In genomic region chr4:139555235-139555634, GRCm38 (mm10) we compare ENCODE assay signal across 22 mouse cellular contexts. TPM values are rescaled to one million over a fixed set of nuclear protein-coding genes. Genes with fewer than 3 reads are reported as not detected.
"Had no signal": no experiment of that assay in that cellular context is flagged by ENCODE, and none has a peak within 500 bp of the region (broad histone marks: within the 10 kb centered on the region; RNA-seq: fewer than 3 reads in every experiment).

No protein-coding gene starts in this region.

- H3K27me3 ChIP-seq: hindbrain, embryonic 12.5 days; intestine, embryonic 15.5 days; limb, embryonic 12.5 days; liver, embryonic 13.5 days had no signal

- H3K36me3 ChIP-seq: hindbrain, embryonic 10.5 days; hindbrain, embryonic 12.5 days; intestine, embryonic 15.5 days; limb, embryonic 10.5 days; limb, embryonic 12.5 days; liver, embryonic 13.5 days had no signal

- H3K4me1 ChIP-seq: hindbrain, embryonic 10.5 days; hindbrain, embryonic 12.5 days; intestine, embryonic 15.5 days; limb, embryonic 10.5 days; limb, embryonic 12.5 days; liver, embryonic 13.5 days had no signal

- ATAC-seq: hindbrain, embryonic 16.5 days; inflammation-experienced regulatory T-cells, adult 6 months; intestine, embryonic 15.5 days; intestine, postnatal 0 days had no signal

- H3K4me3 ChIP-seq: gastrocnemius, adult 2 months; heart, adult 2 months; hindbrain, embryonic 10.5 days; hindbrain, embryonic 12.5 days; intestine, embryonic 15.5 days; layer of hippocampus, adult 2 months; left cerebral cortex, adult 2 months; limb, embryonic 10.5 days; limb, embryonic 12.5 days; liver, embryonic 13.5 days had no signal

- DNase-seq: gastrocnemius, adult 2 months; gastrocnemius, postnatal 10 days; gastrocnemius, postnatal 25 days; kidney, adult 18-20 months; kidney, adult 8-10 months; liver, embryonic 13.5 days had no signal

- H3K4me2 ChIP-seq: hindbrain, embryonic 12.5 days; hindbrain, embryonic 14.5 days; limb, embryonic 12.5 days; liver, embryonic 11.5 days; liver, embryonic 13.5 days had no signal

- H3K9ac ChIP-seq: hindbrain, embryonic 12.5 days; hindbrain, embryonic 14.5 days; intestine, embryonic 15.5 days; limb, embryonic 12.5 days; liver, embryonic 13.5 days had no signal

- H3K27ac ChIP-seq: gastrocnemius, adult 2 months; heart, adult 2 months; hindbrain, embryonic 10.5 days; hindbrain, embryonic 12.5 days; hindbrain, embryonic 14.5 days; intestine, embryonic 15.5 days; layer of hippocampus, adult 2 months; left cerebral cortex, adult 2 months; limb, embryonic 10.5 days; limb, embryonic 12.5 days; liver, embryonic 13.5 days had no signal

- H3K9me3 ChIP-seq: hindbrain, embryonic 12.5 days; intestine, embryonic 15.5 days; limb, embryonic 10.5 days; liver, embryonic 13.5 days had no signal

RNA-seq across cellular contexts. Expression of gene Gm21969, which starts 47.8 kb away (rescaled TPM):
- polyA plus RNA-seq: heart, adult 2 months; heart, embryonic 16.5 days; hindbrain, embryonic 10.5 days; hindbrain, embryonic 12.5 days; hindbrain, embryonic 14.5 days; hindbrain, embryonic 16.5 days; inflammation-experienced regulatory T-cells, adult 6 months; intestine, embryonic 15.5 days; intestine, postnatal 0 days; kidney, embryonic 14.5 days; kidney, embryonic 16.5 days; limb, embryonic 10.5 days; limb, embryonic 12.5 days; liver, embryonic 11.5 days; liver, embryonic 13.5 days had no signal
